Mouse (Mus musculus) ES-CJ7 (cell line): ENCODE data around the gene Mettl3.

Experiments used
- DNase-seq: peaks from one replicate; pipeline ENCODE4 v3.0.0; 2011; ENCODE audit warnings: low read depth, low spot score

The Mettl3 gene

DNA sequence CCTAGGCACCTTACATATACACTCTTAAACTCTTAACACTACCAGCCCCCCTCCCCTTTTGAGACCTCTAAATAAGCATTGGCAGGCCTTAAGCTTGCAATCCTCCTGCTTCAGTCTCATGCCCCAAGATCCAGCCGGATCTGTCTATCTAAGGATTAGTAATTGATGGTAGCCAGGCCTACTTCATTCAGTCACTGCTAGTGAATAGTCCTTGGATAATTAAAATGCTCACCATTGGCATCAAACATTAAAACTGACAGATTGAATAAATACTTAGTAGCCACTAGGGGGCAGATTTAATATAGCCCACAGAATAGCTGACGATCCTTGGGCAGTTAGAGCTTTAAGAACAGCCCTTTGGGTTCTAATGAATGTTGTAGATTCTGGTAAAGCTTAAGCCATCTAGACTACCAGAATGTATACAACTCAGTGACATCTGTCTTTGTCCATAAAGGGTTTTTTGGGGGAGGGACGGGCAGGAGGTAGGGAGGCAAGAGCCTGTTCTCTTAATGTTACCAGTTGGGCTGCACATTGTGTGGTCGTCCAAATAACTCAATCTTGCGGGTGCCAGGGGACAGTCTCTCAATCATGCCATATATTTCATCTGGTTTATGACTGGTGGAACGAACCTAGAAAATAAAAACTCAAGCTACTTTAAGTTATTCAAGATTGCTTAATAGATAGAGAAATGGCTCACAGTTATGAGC is 9.2 kb downstream of the Mettl3 start:
- no peak for DNase-seq

DNA sequence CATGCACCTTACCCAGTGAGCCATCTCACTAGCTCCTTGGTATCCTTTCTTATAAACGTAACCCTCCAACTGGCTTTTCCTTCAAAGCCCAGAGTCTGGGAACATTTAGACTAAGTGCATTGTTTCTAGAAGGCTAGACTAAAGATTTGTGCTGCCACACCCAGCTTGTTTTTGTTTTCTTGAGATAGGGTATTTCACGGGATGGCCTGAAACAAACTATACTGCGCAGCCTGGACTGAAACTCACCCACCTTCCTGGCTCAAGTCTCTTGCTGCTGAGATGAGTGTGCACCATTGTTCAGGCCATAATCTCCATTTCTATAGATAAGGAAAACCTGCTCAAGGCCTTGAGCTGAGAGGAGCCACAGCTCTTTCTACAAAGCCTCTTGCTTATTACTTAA is 20.7 kb downstream of the Mettl3 start:
- peak; percentile 70 for DNase-seq

DNA sequence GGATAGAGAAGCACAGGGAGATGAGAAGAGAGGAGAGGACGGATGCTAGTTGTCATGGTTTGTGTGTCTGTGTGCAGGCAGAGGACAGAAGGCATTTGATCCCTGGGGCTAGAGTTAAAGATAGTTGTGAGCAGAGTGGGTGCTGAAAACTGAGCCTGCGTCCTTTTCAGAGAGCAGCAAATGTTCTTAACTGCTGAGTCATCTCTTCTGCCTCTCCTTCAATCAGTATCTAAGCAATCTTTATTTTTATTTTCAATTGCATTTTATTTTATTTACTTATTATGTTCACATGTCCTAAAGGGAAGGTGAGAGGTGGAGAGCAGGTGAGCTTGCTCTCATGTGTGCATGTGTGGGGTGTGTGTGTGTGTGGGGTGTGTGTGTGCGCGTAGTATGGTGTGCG is 21.3 kb downstream of the Mettl3 start:
- no peak for DNase-seq

DNA sequence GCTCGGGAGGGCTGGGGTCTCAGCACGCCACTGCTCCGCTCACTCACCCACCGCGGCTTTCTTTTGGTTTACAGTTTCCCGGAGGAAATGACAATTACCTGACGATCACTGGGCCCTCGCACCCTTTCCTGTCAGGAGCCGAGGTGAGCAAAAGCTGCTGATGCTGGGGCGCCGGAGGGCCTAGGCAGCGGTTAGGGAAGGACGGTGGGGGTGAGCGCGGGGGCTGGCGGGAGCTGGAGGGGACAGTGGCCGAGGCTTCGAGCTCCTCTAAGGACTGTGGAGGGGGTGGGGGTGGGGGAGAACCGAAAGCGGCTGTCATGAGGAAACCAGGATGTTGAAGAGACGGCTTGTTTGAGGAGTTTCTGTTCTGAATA is 25.2 kb downstream of the Mettl3 start:
- peak; percentile 18 for DNase-seq

DNA sequence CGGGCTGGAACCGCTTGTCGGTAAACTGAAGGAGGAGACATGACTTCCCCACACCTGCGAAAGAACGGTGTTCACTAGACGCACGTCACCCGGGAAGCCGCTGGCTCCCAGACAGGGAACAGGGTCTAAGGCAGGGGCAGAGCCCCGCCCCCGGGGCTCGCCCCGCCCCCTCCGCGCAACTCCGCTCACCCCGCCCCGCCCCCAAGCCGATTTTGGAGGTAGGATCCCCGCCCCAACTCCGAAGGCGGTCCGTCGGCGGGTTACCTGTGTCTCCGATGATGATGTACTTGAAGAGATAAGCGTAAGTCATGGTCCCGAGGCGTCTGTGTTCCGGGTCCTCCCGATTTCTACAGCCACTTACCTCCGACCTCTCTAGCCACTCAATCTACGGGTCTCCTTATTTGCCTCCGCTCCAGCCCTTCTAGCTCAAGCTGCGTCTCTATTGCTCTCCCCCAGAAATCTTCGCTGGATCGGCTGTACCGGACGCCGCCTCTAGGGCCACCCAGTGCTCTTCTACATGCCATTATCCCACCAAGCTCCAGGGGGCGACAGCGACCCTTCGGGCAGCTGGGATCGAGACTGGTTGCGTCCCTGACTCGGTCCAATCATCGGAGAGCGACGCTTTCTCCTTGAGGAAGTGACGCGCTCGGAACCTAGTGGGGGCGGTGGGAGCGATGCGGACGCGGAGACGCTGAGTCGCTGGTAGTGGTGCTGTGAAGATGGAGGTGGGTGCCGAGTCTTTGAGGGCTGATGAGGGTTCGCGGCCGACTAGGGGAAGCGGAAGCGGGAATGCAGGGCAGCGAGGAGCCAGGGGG is 25.8 kb downstream of the Mettl3 start, which contains the start of the genes Tox4 and Rab2b:
Tox4 (plus strand) TSS at position 215 of the 815 bp plus-strand sequence.
Rab2b (minus strand) TSS at position 614 of the 815 bp plus-strand sequence.
- DNase-seq, result peak; percentile 99

DNA sequence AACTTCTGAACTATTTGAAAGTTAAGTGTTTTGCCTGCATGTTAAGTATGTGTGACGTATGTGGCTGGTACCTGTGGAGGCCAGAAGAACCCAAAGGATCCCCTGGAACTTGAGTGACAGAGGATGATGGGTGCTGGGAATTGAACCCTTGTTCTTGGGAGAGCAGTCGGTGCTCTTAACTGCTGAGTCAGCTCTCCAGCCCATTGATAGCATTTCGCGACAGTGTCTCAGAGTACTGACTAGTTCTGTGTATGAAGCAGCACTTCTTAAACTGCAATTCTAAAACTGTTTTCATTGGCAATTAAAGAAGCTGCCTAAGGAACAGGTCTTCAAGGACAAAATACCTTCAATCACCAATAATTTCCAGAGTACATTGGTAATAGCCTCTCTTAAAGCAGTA is 27.7 kb downstream of the Mettl3 start:
- DNase-seq, result no peak

DNA sequence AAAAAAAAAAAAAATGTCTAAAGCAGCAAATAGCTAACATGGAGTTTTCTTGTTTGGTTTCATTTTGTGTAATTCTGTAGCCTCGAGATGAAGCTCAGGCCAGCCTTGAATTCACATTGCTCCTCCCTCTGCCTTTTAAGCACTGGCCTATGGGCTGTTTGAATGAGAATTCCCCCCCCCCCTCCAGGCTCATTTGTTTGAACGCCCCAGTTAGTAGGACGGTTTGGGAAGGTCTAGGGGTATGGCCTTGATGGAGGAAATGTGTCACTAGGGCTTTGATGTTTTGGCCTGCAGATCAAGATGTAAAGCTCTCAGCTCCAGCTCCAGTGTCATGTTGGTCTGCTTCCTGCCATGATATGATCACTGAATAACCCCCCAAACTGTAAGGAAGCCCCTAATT is 32.1 kb downstream of the Mettl3 start:
- DNase-seq, result peak; percentile 19

DNA sequence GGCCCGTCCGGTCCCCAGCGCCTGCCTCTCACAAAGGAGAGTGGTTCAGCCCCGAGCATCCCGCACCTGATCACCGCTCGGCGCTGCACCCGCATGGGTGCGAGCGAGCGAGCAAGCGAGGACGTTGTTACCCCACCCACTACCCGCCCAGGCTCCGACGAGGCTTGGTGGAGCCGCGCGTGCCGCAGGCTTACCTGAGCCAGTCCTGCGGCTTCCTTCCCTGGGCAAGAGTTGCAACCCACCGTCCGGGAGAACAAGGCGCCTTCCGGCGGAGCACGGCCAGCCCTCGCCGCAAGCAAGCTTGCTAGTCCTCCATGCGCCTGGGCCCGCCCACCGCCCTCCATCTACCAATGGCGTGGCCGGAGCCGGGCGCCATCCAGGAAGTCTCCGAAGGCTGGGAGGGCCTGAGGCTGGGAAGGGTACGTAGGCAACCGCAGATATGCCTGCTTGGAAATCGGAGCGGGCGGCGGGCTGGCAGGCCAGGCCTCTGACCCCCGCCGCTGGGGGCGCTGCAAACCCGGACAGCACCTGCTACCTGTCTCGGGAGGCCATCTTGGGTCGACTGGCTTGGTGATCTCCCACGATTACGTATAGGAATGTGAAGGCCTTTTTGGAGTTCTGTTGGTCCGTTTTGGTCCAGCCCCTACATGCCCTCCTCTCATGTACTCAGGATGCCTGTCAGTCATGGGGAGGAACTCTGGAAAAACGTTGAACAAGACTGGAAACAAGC is 47.3 kb downstream of the Mettl3 start, which contains the start of gene Chd8:
Chd8 (minus strand) TSS at position 297 of the 730 bp plus-strand sequence.
- peak; percentile 97 for DNase-seq

DNA sequence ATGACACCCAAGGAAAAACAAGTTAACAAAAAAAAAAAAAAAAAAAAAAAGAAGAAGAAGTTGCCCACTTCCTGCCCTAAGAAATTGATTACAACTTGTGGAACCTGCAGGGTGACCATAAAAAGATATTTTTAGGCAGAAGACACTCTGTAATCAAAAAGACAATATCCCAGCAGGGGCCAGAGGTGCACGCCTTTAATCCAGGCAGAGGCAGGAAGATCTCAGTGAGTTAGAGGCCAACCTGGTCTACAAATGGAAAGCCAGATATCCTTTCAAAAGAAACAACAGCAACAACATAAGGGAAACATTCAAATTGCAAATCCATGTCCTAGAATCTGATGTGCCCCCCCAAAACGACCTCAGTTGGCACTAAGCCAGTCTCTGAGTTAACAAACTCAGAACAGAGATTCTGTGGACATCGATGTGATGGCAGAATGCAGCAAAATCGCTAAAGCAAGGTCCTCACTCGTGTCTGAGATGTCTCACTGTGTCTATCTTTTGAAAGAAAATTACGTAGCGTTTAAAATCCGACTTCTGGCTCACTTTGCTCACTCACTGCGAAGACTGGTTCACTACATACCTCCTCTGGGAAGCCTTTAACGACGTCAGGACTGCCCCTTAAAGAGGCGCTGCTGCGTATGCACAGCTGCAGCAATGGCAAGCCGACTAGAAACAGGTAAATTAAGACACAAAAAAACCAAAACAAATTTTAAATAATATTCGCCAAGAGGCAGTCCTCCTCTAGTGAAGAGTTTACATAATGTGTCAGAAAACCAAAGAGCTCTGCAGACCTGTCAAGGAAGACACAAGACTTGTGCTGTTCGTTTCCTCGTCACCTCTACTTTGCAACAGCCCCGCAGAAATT is 48.4 kb downstream of the Mettl3 start:
- DNase-seq, result peak; percentile 55

DNA sequence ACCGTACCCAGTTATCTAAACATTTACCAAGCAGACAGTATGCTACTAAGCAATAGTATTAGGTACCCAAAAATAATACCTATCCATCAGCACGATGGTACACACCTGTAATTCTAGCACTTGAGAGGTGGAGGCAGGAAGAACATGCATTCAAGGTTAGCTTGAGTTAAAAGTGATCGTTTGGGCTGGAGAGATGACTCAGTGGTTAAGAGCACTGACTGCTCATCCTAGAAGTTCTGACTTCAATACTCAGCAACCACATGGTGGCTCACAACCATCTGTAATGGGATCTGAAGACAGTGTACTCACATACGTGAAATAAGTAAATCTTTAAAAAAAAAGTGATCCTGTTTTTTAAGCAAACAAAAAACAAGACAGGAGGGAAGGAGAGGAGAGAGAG is 58.8 kb downstream of the Mettl3 start:
- DNase-seq, result no peak
